ENCODE assay signal across 10 mouse cellular contexts in the genomic region with DNA sequence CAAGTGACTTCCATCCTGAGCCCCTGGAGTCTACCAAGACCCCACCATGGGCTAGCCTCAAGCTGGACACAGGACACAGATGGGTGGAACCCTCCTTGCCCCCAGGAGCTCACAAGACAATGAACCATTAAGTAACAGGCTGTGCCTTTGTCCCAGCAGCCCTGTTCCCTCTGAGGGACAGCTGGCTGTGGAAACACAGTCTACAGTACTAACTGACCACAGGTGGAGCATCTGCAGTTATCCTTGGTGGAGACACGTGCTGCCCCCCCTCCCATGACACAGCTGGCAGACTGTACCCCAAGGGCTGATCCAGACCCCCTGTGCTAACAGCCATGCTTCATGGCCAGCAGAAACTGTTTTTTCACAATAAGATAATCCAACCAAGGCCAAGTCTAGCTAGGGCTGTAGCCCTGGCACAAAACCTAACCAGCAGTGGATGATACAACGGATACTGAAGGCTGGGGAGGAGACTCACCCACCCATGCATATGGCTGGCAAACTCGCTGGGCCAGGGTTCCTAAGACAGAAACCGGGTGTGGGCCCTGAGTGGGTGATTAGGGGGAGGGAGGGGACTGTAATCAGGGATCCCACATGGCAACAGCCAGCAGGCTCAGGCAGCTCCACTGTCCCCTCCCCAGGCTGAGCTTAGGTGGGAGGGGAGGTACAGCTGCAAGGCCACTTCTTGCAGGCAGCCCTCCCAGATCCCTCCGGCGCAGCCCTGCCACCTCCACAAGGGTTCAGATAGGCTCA. TPM values are rescaled to one million over a fixed set of nuclear protein-coding genes. Genes with fewer than 3 reads are reported as not detected.
DNase-seq lines count a peak whose midpoint lies in the region; ATAC-seq and TF ChIP-seq lines count a peak whose summit lies in the region.
"Had no signal": no experiment of that assay in that cellular context is flagged by ENCODE, and none has a peak within 500 bp of the region (broad histone marks: within the 10 kb centered on the region; RNA-seq: fewer than 3 reads in every experiment).

No protein-coding gene starts in this region.

- peaks cover 19% of the 10 kb centered on the region for H3K4me1 ChIP-seq in neural tube, embryonic 12.5 days
- peaks cover 31% of the 10 kb centered on the region for H3K4me1 ChIP-seq in stomach, embryonic 15.5 days

- peak; percentile 17; the same call in 1 of the 2 replicates for ATAC-seq in neural tube, embryonic 12.5 days (ENCODE audit: low FRiP score, low read depth)
- ATAC-seq in erythroblast, adult 5-6 weeks (replicated peaks; ENCODE audit: low FRiP score, poor library complexity, severe bottlenecking): peak; percentile 88
- ATAC-seq in stomach, embryonic 15.5 days (ENCODE audit: insufficient read depth, low FRiP score, low read depth): peak; percentile 80
- ATAC-seq: midbrain, embryonic 16.5 days had no signal

- 70% methylated on average over 6 of the region's 6 CpGs for WGBS in neural tube, embryonic 12.5 days
- 73% methylated on average over 6 of the region's 6 CpGs for WGBS in stomach, embryonic 15.5 days

- TF ChIP-seq CTCF in left cerebral cortex, adult 2 months (IDR thresholded peaks at IDR 0.05): no peak

- H3K9me3 ChIP-seq in neural tube, embryonic 12.5 days: no peaks in the 10 kb centered on the region
- no peaks in the 10 kb centered on the region for H3K9me3 ChIP-seq in stomach, embryonic 15.5 days

- no peak overlapping the region for H3K4me3 ChIP-seq in neural tube, embryonic 12.5 days
- H3K4me3 ChIP-seq in stomach, embryonic 15.5 days (replicated peaks): no peak overlapping the region
- H3K4me3 ChIP-seq in left cerebral cortex, adult 2 months: no peak overlapping the region
- H3K4me3 ChIP-seq: heart, adult 2 months had no signal

- peaks cover 3% of the 10 kb centered on the region; the same call in 1 of the 2 replicates for H3K27me3 ChIP-seq in neural tube, embryonic 12.5 days (replicated peaks)
- no peaks in the 10 kb centered on the region for H3K27me3 ChIP-seq in stomach, embryonic 15.5 days (replicated peaks)
- H3K27me3 ChIP-seq: Patski had no signal

- DNase-seq in neural tube, embryonic 10.5 days (ENCODE audit: extremely low spot score, low spot score): no peak
- DNase-seq in liver: peak; percentile 91
- no peak for DNase-seq in left cerebral cortex, adult 2 months (ENCODE audit: extremely low spot score in 1 of 2, low spot score in 2 of 2)
- DNase-seq in cerebellum, adult 9-10 months: no peak
- DNase-seq: heart, adult 2 months had no signal

- H3K9ac ChIP-seq in neural tube, embryonic 12.5 days: no peak overlapping the region
- no peak overlapping the region for H3K9ac ChIP-seq in stomach, embryonic 15.5 days

- no peaks in the 10 kb centered on the region for H3K36me3 ChIP-seq in neural tube, embryonic 12.5 days
- H3K36me3 ChIP-seq in stomach, embryonic 15.5 days: no peaks in the 10 kb centered on the region

- intact Hi-C loops in left cerebral cortex, adult 2 months (cut with DNase I): no loop called here

- no peak overlapping the region for H3K27ac ChIP-seq in neural tube, embryonic 12.5 days
- H3K27ac ChIP-seq in stomach, embryonic 15.5 days: peak overlapping the region; percentile 21; the same call in 1 of the 2 replicates
- no peak overlapping the region for H3K27ac ChIP-seq in left cerebral cortex, adult 2 months
- H3K27ac ChIP-seq: heart, adult 2 months had no signal

- no peak overlapping the region for H3K4me2 ChIP-seq in neural tube, embryonic 12.5 days (replicated peaks)
- H3K4me2 ChIP-seq in stomach, embryonic 15.5 days: no peak overlapping the region

RNA-seq across cellular contexts. Expression of a gene that starts 15.3 kb away (rescaled TPM):
- 15.2 and 16.1 TPM in 2 replicates for polyA plus RNA-seq in neural tube, embryonic 12.5 days (2016; fragmentation: Nextera tagmentation; extraction: Ambion mirVana)
- 99.9 and 150 TPM in 2 replicates for total RNA-seq in erythroblast, adult 5-6 weeks (2015; ENCODE audit: low replicate concordance)
- 145 and 158 TPM in 2 replicates for total RNA-seq in erythroblast, adult 5-6 weeks (2017; ENCODE audit: low replicate concordance)
- polyA plus RNA-seq in stomach, embryonic 15.5 days (2015; fragmentation: Nextera tagmentation; extraction: Ambion mirVana): 87.7 and 95.0 TPM in 2 replicates
- total RNA-seq in left cerebral cortex, adult 2 months (2021): 10 to 100 TPM; 12.8 to 17.8 TPM

Comparison
In these comparisons a context has a peak if more than half of its experiments do, and no peak if none do; other contexts are left out.
1. ATAC-seq: peak in every context shown above with its lines; median percentile 88 in erythroblast, adult 5-6 weeks; 80 in stomach, embryonic 15.5 days; 17 in neural tube, embryonic 12.5 days.
2. RNA of a gene that starts 15.3 kb away (total RNA-seq): 99.9 to 158 TPM in erythroblast, adult 5-6 weeks; 12.8 to 17.8 TPM in left cerebral cortex, adult 2 months; every median in the first group is over 4 times any median in the second.